Mouse (Mus musculus) liver, adult 2 months (tissue): Measurements from ENCODE around the gene Tmbim4. TPM values are rescaled to one million over a fixed set of nuclear protein-coding genes. Genes with fewer than 3 reads are reported as not detected.

Experiments
- DNase-seq: peaks from one replicate; pipeline ENCODE4 v3.0.0-alpha.2; 2011; ENCODE audit warnings: low read depth, low spot score; ENCODE audit errors: extremely low read depth
- H3K27ac ChIP-seq: fragments of 200-500 bp; replicated peaks from 2 replicates; pipeline ENCODE4 v1.5.1; 2012; ENCODE audit warnings: low read depth, mild to moderate bottlenecking, control low read depth, inconsistent platforms, low read length; ENCODE audit not compliant: insufficient read depth
- H3K27me3 ChIP-seq: fragments of 200-500 bp; 2 replicates; pipeline ENCODE4 v1.6.1; 2012; ENCODE audit warnings: mild to moderate bottlenecking, moderate library complexity, low read length, inconsistent platforms; ENCODE audit not compliant: control insufficient read depth, insufficient read depth
- H3K36me3 ChIP-seq: fragments of 200-500 bp; 2 replicates; pipeline ENCODE4 v1.6.1; 2012; ENCODE audit warnings: low read length, inconsistent platforms; ENCODE audit not compliant: control insufficient read depth, insufficient read depth
- H3K4me1 ChIP-seq: fragments of 200-500 bp; 2 replicates; pipeline ENCODE4 v1.6.1; 2011; ENCODE audit warnings: low read length; ENCODE audit not compliant: control insufficient read depth, insufficient read depth
- H3K4me3 ChIP-seq: fragments of 200-500 bp; 2 replicates; pipeline ENCODE4 v1.5.1; 2011; ENCODE audit warnings: low read depth, mild to moderate bottlenecking, control low read depth, low read length, moderate library complexity; ENCODE audit not compliant: insufficient read depth
- H3K79me2 ChIP-seq: fragments of 200-500 bp; 2 replicates; pipeline ENCODE4 v1.6.1; 2012; ENCODE audit warnings: inconsistent platforms, mild to moderate bottlenecking, low read length, moderate library complexity; ENCODE audit not compliant: control insufficient read depth, insufficient read depth
- H3K9ac ChIP-seq: fragments of 200-500 bp; 2 replicates; pipeline ENCODE4 v1.6.1; 2012; ENCODE audit warnings: low read depth, mild to moderate bottlenecking, control low read depth, inconsistent platforms, low read length
- CTCF ChIP-seq: fragments of 200-500 bp; IDR thresholded peaks from 2 replicates; pipeline ENCODE4 v1.5.1; 2011; ENCODE audit warnings: low read depth, low read length, control low read depth
- POLR2A ChIP-seq: fragments of 200-500 bp; IDR thresholded peaks from 2 replicates; pipeline ENCODE4 v1.6.1; 2011; ENCODE audit warnings: low read length, control low read depth; ENCODE audit not compliant: insufficient read depth; ENCODE audit errors: extremely low read depth
- WGBS: fragments of 180-500 bp; shearing (Covaris S2); methylation state at CpG from one replicate; pipeline ENCODE4 v1.1.7; 2018; 5-methylcytosine and 5-hydroxymethylcytosine counted together
- polyA plus RNA-seq: library from polyadenylated mRNA; depleted of rRNA; stranded (reverse); fragments of >200 nt; gene quantifications from 2 replicates; pipeline ENCODE4 v1.2.3, GENCODE M21; 2012; rRNA removed
- total RNA-seq: library from RNA; depleted of rRNA; stranded (reverse); fragments of >200 nt; gene quantifications from 2 replicates; pipeline ENCODE4 v1.2.3, GENCODE M21; 2014; rRNA removed

The Tmbim4 gene
- total RNA-seq, result 97.6 and 115 TPM in 2 replicates
- 324 and 346 TPM in 2 replicates for polyA plus RNA-seq

- Histone ChIP-seq H3K36me3 (no peaks in the 10 kb centered on the region), H3K79me2 (no peaks in the 10 kb centered on the region), H3K27me3 (no peaks in the 10 kb centered on the region), H3K4me1 (0 out of 2 replicates have a peak, but pooled peaks cover 1% of the 10 kb centered on the region), H3K9ac (peak within 1 kb of the TSS; percentile 71), H3K4me3 (peak within 1 kb of the TSS; percentile 77), H3K27ac (peak within 1 kb of the TSS; percentile 19)
- WGBS, result 2% methylated on average over 65 of the region's 65 CpGs
- peak; percentile 46 for DNase-seq
- TF ChIP-seq CTCF (no peak), POLR2A (0 out of 2 replicates have a peak, but pooled peaks have one; percentile 13)
Measured at GRCm38 (mm10) chr10:120201131-120201921, at the start of gene Tmbim4. Gene Tmbim4, plus strand, starts transcription at chr10:120201590.

GRCm38 (mm10) chr10:120151672-120152071 lies 49.7 kb upstream of the Tmbim4 start:
- TF ChIP-seq POLR2A (no peak), CTCF (no peak)

GRCm38 (mm10) chr10:120153911-120154310 lies 47.5 kb upstream of the Tmbim4 start:
- Histone ChIP-seq H3K4me1 (no peaks in the 10 kb centered on the region), H3K79me2 (no peaks in the 10 kb centered on the region), H3K9ac (no peak overlapping the region), H3K4me3 (no peak overlapping the region), H3K27me3 (no peaks in the 10 kb centered on the region), H3K36me3 (no peaks in the 10 kb centered on the region), H3K27ac (no peak overlapping the region)
- TF ChIP-seq POLR2A, result no peak
- no peak for TF ChIP-seq CTCF
- WGBS, result 90% methylated on average over 2 of the region's 2 CpGs
- DNase-seq, result no peak

More at GRCm38 (mm10) chr10:120151672-120152071, 49.7 kb upstream of the Tmbim4 start:
- H3K4me1 ChIP-seq, result no peaks in the 10 kb centered on the region
- no peaks in the 10 kb centered on the region for H3K79me2 ChIP-seq
- no peak overlapping the region for H3K9ac ChIP-seq
- no peak overlapping the region for H3K27ac ChIP-seq
- no peaks in the 10 kb centered on the region for H3K27me3 ChIP-seq
- DNase-seq, result no peak
- no peak overlapping the region for H3K4me3 ChIP-seq
- WGBS, result 93% methylated on average over 7 of the region's 7 CpGs
- H3K36me3 ChIP-seq, result no peaks in the 10 kb centered on the region

GRCm38 (mm10) chr10:120160533-120160932 lies 40.9 kb upstream of the Tmbim4 start:
- Histone ChIP-seq H3K79me2 (no peaks in the 10 kb centered on the region), H3K9ac (no peak overlapping the region), H3K4me3 (no peak overlapping the region), H3K4me1 (no peaks in the 10 kb centered on the region), H3K36me3 (no peaks in the 10 kb centered on the region), H3K27me3 (no peaks in the 10 kb centered on the region), H3K27ac (no peak overlapping the region)
- DNase-seq, result no peak
- TF ChIP-seq POLR2A (no peak), CTCF (no peak)
- 91% methylated on average over 9 of the region's 9 CpGs for WGBS

- no peak for TF ChIP-seq CTCF
- TF ChIP-seq POLR2A, result no peak
- no peak for DNase-seq
- H3K9ac ChIP-seq, result no peak overlapping the region
- no peak overlapping the region for H3K4me3 ChIP-seq
- 86% methylated on average over 10 of the region's 10 CpGs for WGBS
- H3K4me1 ChIP-seq, result no peaks in the 10 kb centered on the region
- H3K79me2 ChIP-seq, result no peaks in the 10 kb centered on the region
- no peaks in the 10 kb centered on the region for H3K27me3 ChIP-seq
- H3K27ac ChIP-seq, result no peak overlapping the region
- no peaks in the 10 kb centered on the region for H3K36me3 ChIP-seq
Measured at GRCm38 (mm10) chr10:120162840-120163239, 38.5 kb upstream of the Tmbim4 start.

- no peaks in the 10 kb centered on the region for H3K79me2 ChIP-seq
- H3K27ac ChIP-seq, result no peak overlapping the region
- DNase-seq, result peak; percentile 38
- H3K36me3 ChIP-seq, result no peaks in the 10 kb centered on the region
- WGBS, result 93% methylated on average over 7 of the region's 7 CpGs
- H3K4me3 ChIP-seq, result no peak overlapping the region
- TF ChIP-seq POLR2A, result no peak
- TF ChIP-seq CTCF, result no peak
- H3K4me1 ChIP-seq, result no peaks in the 10 kb centered on the region
- H3K27me3 ChIP-seq, result no peaks in the 10 kb centered on the region
- H3K9ac ChIP-seq, result no peak overlapping the region
Measured at GRCm38 (mm10) chr10:120163490-120163889, 37.9 kb upstream of the Tmbim4 start.
